Mouse (Mus musculus): ENCODE data around the gene Grb10. TPM values are rescaled to one million over a fixed set of nuclear protein-coding genes. Genes with fewer than 3 reads are reported as not detected.

Gene Grb10
- polyA plus RNA-seq, 2 experiments = 243 to 644 TPM

GRCm38 (mm10) chr11:12025392-12025755 is 13.1 kb downstream of the Grb10 start:
- Histone ChIP-seq H3K27me3 (ENCODE audit: control insufficient read depth, insufficient read depth, low read length) (peaks cover 78% of the 10 kb centered on the region), H3K36me3 (ENCODE audit: control insufficient read depth, insufficient read depth, low read length) (peaks cover 70% of the 10 kb centered on the region), H3K9ac (ENCODE audit: low read depth, low read length, severe bottlenecking) (no peak overlapping the region), H3K27ac (replicated peaks; ENCODE audit: low read depth, low read length) (no peak overlapping the region), H3K4me2 (replicated peaks; ENCODE audit: low read depth, low read length, severe bottlenecking) (peak overlapping the region; percentile 52), H3K9me3 (ENCODE audit: control insufficient read depth, low read length) (peaks cover 65% of the 10 kb centered on the region), H3K4me3 (replicated peaks; ENCODE audit: low read length) (no peak overlapping the region), H3K4me1 (ENCODE audit: control insufficient read depth, insufficient read depth, low read length) (no peaks in the 10 kb centered on the region)
- ATAC-seq (ENCODE audit: low FRiP score, low read depth) (peak; percentile 78), DNase-seq (ENCODE audit: low spot score) (peak; percentile 8)
- 62% methylated on average over 32 of the region's 32 CpGs for WGBS
- no peak for TF ChIP-seq POLR2A (IDR thresholded peaks at IDR 0.05; ENCODE audit: borderline replicate concordance, extremely low read depth, insufficient read depth, insufficient read length)

GRCm38 (mm10) chr11:12023051-12023450 is 15.4 kb downstream of the Grb10 start:
- no peak overlapping the region for H3K9ac ChIP-seq (ENCODE audit: low read depth, low read length, severe bottlenecking)
- no peak for TF ChIP-seq POLR2A (IDR thresholded peaks at IDR 0.05; ENCODE audit: borderline replicate concordance, extremely low read depth, insufficient read depth, insufficient read length)

GRCm38 (mm10) chr11:12019651-12020050 is 18.8 kb downstream of the Grb10 start:
- 90% methylated on average over 1 of the region's 1 CpGs for WGBS
- TF ChIP-seq POLR2A (IDR thresholded peaks at IDR 0.05; ENCODE audit: borderline replicate concordance, extremely low read depth, insufficient read depth, insufficient read length) = no peak
- H3K4me2 ChIP-seq (replicated peaks; ENCODE audit: low read depth, low read length, severe bottlenecking) = no peak overlapping the region
- H3K27ac ChIP-seq (replicated peaks; ENCODE audit: low read depth, low read length) = no peak overlapping the region
- H3K9ac ChIP-seq (ENCODE audit: low read depth, low read length, severe bottlenecking) = no peak overlapping the region
- peaks cover 19% of the 10 kb centered on the region for H3K9me3 ChIP-seq (ENCODE audit: control insufficient read depth, low read length)
- DNase-seq (ENCODE audit: low spot score) (no peak), ATAC-seq (ENCODE audit: low FRiP score, low read depth) (no peak)
- H3K36me3 ChIP-seq (ENCODE audit: control insufficient read depth, insufficient read depth, low read length) = peaks cover 29% of the 10 kb centered on the region
- H3K27me3 ChIP-seq (ENCODE audit: control insufficient read depth, insufficient read depth, low read length) = peaks cover 31% of the 10 kb centered on the region
- no peaks in the 10 kb centered on the region for H3K4me1 ChIP-seq (ENCODE audit: control insufficient read depth, insufficient read depth, low read length)
- no peak overlapping the region for H3K4me3 ChIP-seq (replicated peaks; ENCODE audit: low read length)

More at GRCm38 (mm10) chr11:12023051-12023450, 15.4 kb downstream of the Grb10 start:
- ATAC-seq (ENCODE audit: low FRiP score, low read depth) (no peak), DNase-seq (ENCODE audit: low spot score) (no peak)
- H3K4me2 ChIP-seq (replicated peaks; ENCODE audit: low read depth, low read length, severe bottlenecking) = no peak overlapping the region
- H3K36me3 ChIP-seq (ENCODE audit: control insufficient read depth, insufficient read depth, low read length) = peaks cover 58% of the 10 kb centered on the region
- H3K9me3 ChIP-seq (ENCODE audit: control insufficient read depth, low read length) = peaks cover 47% of the 10 kb centered on the region
- no peak overlapping the region for H3K27ac ChIP-seq (replicated peaks; ENCODE audit: low read depth, low read length)
- H3K27me3 ChIP-seq (ENCODE audit: control insufficient read depth, insufficient read depth, low read length) = peaks cover 61% of the 10 kb centered on the region
- H3K4me3 ChIP-seq (replicated peaks; ENCODE audit: low read length) = no peak overlapping the region
- no peaks in the 10 kb centered on the region for H3K4me1 ChIP-seq (ENCODE audit: control insufficient read depth, insufficient read depth, low read length)
- WGBS = 55% methylated on average over 3 of the region's 3 CpGs

- TF ChIP-seq POLR2A (IDR thresholded peaks at IDR 0.05; ENCODE audit: borderline replicate concordance, extremely low read depth, insufficient read depth, insufficient read length) = no peak
- H3K9ac ChIP-seq (ENCODE audit: low read depth, low read length, severe bottlenecking) = no peak overlapping the region
- no peak overlapping the region for H3K4me3 ChIP-seq (replicated peaks; ENCODE audit: low read length)
- peaks cover 18% of the 10 kb centered on the region for H3K9me3 ChIP-seq (ENCODE audit: control insufficient read depth, low read length)
- H3K27ac ChIP-seq (replicated peaks; ENCODE audit: low read depth, low read length) = no peak overlapping the region
- H3K4me1 ChIP-seq (ENCODE audit: control insufficient read depth, insufficient read depth, low read length) = no peaks in the 10 kb centered on the region
- H3K36me3 ChIP-seq (ENCODE audit: control insufficient read depth, insufficient read depth, low read length) = peaks cover 33% of the 10 kb centered on the region
- DNase-seq (ENCODE audit: low spot score) (no peak), ATAC-seq (ENCODE audit: low FRiP score, low read depth) (no peak)
- no peak overlapping the region for H3K4me2 ChIP-seq (replicated peaks; ENCODE audit: low read depth, low read length, severe bottlenecking)
- WGBS = 82% methylated on average over 4 of the region's 4 CpGs
- H3K27me3 ChIP-seq (ENCODE audit: control insufficient read depth, insufficient read depth, low read length) = peaks cover 24% of the 10 kb centered on the region; the same call in 1 of the 2 replicates
Observed at GRCm38 (mm10) chr11:12018604-12019003, 19.9 kb downstream of the Grb10 start.

- peaks cover 19% of the 10 kb centered on the region for H3K36me3 ChIP-seq (ENCODE audit: control insufficient read depth, insufficient read depth, low read length)
Observed at GRCm38 (mm10) chr11:12010084-12010483, 28.4 kb downstream of the Grb10 start.

More at GRCm38 (mm10) chr11:12010084-12010483, 28.4 kb downstream of the Grb10 start:
- Histone ChIP-seq H3K4me2 (replicated peaks; ENCODE audit: low read depth, low read length, severe bottlenecking) (no peak overlapping the region), H3K4me1 (ENCODE audit: control insufficient read depth, insufficient read depth, low read length) (no peaks in the 10 kb centered on the region), H3K9me3 (ENCODE audit: control insufficient read depth, low read length) (peaks cover 21% of the 10 kb centered on the region; the same call in 1 of the 2 replicates), H3K4me3 (replicated peaks; ENCODE audit: low read length) (no peak overlapping the region), H3K27me3 (ENCODE audit: control insufficient read depth, insufficient read depth, low read length) (no peaks in the 10 kb centered on the region), H3K27ac (replicated peaks; ENCODE audit: low read depth, low read length) (no peak overlapping the region), H3K9ac (ENCODE audit: low read depth, low read length, severe bottlenecking) (no peak overlapping the region)
- no peak for ATAC-seq (ENCODE audit: low FRiP score, low read depth)
- TF ChIP-seq POLR2A (IDR thresholded peaks at IDR 0.05; ENCODE audit: borderline replicate concordance, extremely low read depth, insufficient read depth, insufficient read length) = no peak
- no peak for DNase-seq (ENCODE audit: low spot score)
- 89% methylated on average over 3 of the region's 3 CpGs for WGBS
